Mouse (Mus musculus) heart, postnatal 0 days (tissue): ENCODE results near the gene Pik3ap1.

Source experiments
- CTCF ChIP-seq: IDR thresholded peaks from 2 replicates; pipeline ENCODE4 v1.5.1; 2016; ENCODE audit warnings: antibody characterized with exemption, control low read depth, low read depth
- EP300 ChIP-seq: IDR thresholded peaks from 2 replicates; pipeline ENCODE4 v1.6.1; 2016; ENCODE audit warnings: antibody characterized with exemption, low read depth

DNA sequence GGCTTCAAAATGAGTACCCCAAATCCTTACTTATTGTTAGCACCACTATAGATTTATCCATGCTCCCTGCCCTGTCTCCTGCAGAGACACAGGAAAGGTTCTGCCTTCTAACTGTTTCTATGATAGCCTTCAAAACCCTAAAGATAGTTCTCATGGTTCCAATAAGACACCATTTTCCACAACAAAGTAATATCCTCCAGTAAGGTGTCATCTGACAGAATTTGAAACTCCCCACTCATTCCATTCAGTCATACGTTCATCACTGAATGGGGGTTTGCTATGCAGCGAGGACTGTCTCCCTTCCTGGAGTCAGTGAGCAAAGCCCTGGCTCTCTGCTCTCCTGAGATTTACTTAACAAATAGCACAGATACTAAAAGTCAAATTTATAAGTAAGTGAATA lies 21.9 kb downstream of the Pik3ap1 start:
- TF ChIP-seq EP300 (no peak), CTCF (no peak)
